Mouse (Mus musculus) brain, embryonic 14.5 days (tissue): Measurements from ENCODE around the gene Tfap2b. TPM values are rescaled to one million over a fixed set of nuclear protein-coding genes. Genes with fewer than 3 reads are reported as not detected.
A peak's percentile ranks its signal among the peaks of the same experiment; 100 is the strongest.

Experiments used
- DNase-seq: peaks from one replicate; pipeline ENCODE4 v3.0.0-alpha.2; 2011; ENCODE audit warnings: low read depth
- CTCF ChIP-seq: fragments of 200-500 bp; IDR thresholded peaks from 2 replicates; pipeline ENCODE4 v1.5.1; 2012; ENCODE audit warnings: inconsistent platforms, mild to moderate bottlenecking, moderate library complexity, borderline replicate concordance; ENCODE audit not compliant: insufficient read depth, insufficient read length; ENCODE audit errors: extremely low read depth
- POLR2A ChIP-seq: fragments of 200-500 bp; IDR thresholded peaks from 2 replicates; pipeline ENCODE4 v1.6.1; 2012; ENCODE audit warnings: mild to moderate bottlenecking, inconsistent platforms, borderline replicate concordance; ENCODE audit not compliant: poor library complexity, insufficient read depth, insufficient read length, severe bottlenecking; ENCODE audit errors: extremely low read depth
- polyA plus RNA-seq: library from polyadenylated mRNA; depleted of rRNA; stranded (reverse); fragments of >200 nt; gene quantifications from 2 replicates; pipeline ENCODE4 v1.2.3, GENCODE M21; 2012

Tfap2b gene
- polyA plus RNA-seq, 1 experiment, result 125 TPM

- peak; percentile 20 for DNase-seq
- TF ChIP-seq CTCF, result no peak
- no peak for TF ChIP-seq POLR2A
Observed at GRCm38 (mm10) chr1:19218221-19218620, 9.5 kb downstream of the Tfap2b start.

GRCm38 (mm10) chr1:19219381-19219780 lies 10.7 kb downstream of the Tfap2b start:
- TF ChIP-seq CTCF, result no peak
- TF ChIP-seq POLR2A, result no peak
- DNase-seq, result peak; percentile 18

GRCm38 (mm10) chr1:19220564-19220963 lies 11.8 kb downstream of the Tfap2b start:
- TF ChIP-seq POLR2A (no peak), CTCF (no peak)
- peak; percentile 61 for DNase-seq

GRCm38 (mm10) chr1:19221601-19222000 lies 12.9 kb downstream of the Tfap2b start:
- peak; percentile 37 for DNase-seq
- TF ChIP-seq POLR2A (no peak), CTCF (no peak)

GRCm38 (mm10) chr1:19226699-19227098 lies 18.0 kb downstream of the Tfap2b start:
- peak; percentile 47 for DNase-seq
- TF ChIP-seq CTCF, result no peak
- no peak for TF ChIP-seq POLR2A

GRCm38 (mm10) chr1:19230926-19231573 lies 22.3 kb downstream of the Tfap2b start:
- DNase-seq, result peak; percentile 26
- TF ChIP-seq CTCF (no peak), POLR2A (no peak)

GRCm38 (mm10) chr1:19231574-19232080 lies 22.9 kb downstream of the Tfap2b start:
- TF ChIP-seq POLR2A (no peak), CTCF (no peak)
- peak; percentile 48 for DNase-seq

- no peak for TF ChIP-seq CTCF
- TF ChIP-seq POLR2A, result no peak
- DNase-seq, result no peak
Observed at GRCm38 (mm10) chr1:19232743-19233142, 24.0 kb downstream of the Tfap2b start.

- no peak for DNase-seq
Observed at GRCm38 (mm10) chr1:19233857-19234256, 25.1 kb downstream of the Tfap2b start.

GRCm38 (mm10) chr1:19234432-19235205 lies 25.9 kb downstream of the Tfap2b start:
- DNase-seq, result no peak
- TF ChIP-seq POLR2A (no peak), CTCF (no peak)

More at GRCm38 (mm10) chr1:19233857-19234256, 25.1 kb downstream of the Tfap2b start:
- TF ChIP-seq POLR2A, result no peak
- no peak for TF ChIP-seq CTCF

- TF ChIP-seq POLR2A (no peak), CTCF (no peak)
- no peak for DNase-seq
Observed at GRCm38 (mm10) chr1:19236051-19236450, 27.3 kb downstream of the Tfap2b start.

- no peak for DNase-seq
Observed at GRCm38 (mm10) chr1:19236591-19236990, 27.9 kb downstream of the Tfap2b start.

GRCm38 (mm10) chr1:19237061-19237460 lies 28.3 kb downstream of the Tfap2b start:
- DNase-seq, result no peak
- TF ChIP-seq CTCF, result no peak
- TF ChIP-seq POLR2A, result no peak

More at GRCm38 (mm10) chr1:19236591-19236990, 27.9 kb downstream of the Tfap2b start:
- no peak for TF ChIP-seq POLR2A
- no peak for TF ChIP-seq CTCF
